Mouse (Mus musculus) spleen, adult 2 months (tissue): ENCODE data around the gene Cped1.

Source experiments
- CTCF ChIP-seq: fragments of 200-500 bp; IDR thresholded peaks from 2 replicates; pipeline ENCODE4 v1.5.1; 2011; ENCODE audit warnings: mild to moderate bottlenecking, inconsistent platforms; ENCODE audit not compliant: insufficient read depth, insufficient read length, insufficient replicate concordance; ENCODE audit errors: extremely low read depth
- POLR2A ChIP-seq: fragments of 200-500 bp; IDR thresholded peaks from 2 replicates; pipeline ENCODE4 v1.6.1; 2011; ENCODE audit warnings: low read depth, low read length, inconsistent platforms

DNA sequence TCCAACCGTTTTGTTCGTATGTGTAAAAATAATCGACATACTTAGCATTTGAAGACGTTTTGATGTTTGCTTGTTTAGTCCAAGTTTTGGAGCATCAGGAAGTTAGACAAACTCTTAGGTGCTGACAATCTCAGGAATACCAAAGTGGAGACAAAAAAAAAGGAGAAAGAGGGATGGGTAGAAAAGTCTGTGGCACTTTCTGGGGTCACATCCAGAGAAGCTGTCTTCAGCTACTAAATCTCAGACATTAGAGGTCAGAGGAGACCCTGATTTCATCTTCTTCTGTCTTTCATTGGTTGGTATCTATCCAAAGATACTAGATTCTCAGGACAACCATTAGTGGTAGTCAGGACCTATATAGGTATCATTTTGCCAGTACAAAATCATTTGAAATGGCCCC is 5.4 kb downstream of the Cped1 start:
- TF ChIP-seq CTCF, result no peak
- no peak for TF ChIP-seq POLR2A
